Mouse (Mus musculus): ENCODE results near the gene Olfr968. TPM values are rescaled to one million over a fixed set of nuclear protein-coding genes. Genes with fewer than 3 reads are reported as not detected.

The Olfr968 gene
- not detected for total RNA-seq (2023)

GRCm38 (mm10) chr9:39783153-39783552 lies at the start of gene Olfr968:
Gene Olfr968 (minus strand): TSS chr9:39783253.

DNA sequence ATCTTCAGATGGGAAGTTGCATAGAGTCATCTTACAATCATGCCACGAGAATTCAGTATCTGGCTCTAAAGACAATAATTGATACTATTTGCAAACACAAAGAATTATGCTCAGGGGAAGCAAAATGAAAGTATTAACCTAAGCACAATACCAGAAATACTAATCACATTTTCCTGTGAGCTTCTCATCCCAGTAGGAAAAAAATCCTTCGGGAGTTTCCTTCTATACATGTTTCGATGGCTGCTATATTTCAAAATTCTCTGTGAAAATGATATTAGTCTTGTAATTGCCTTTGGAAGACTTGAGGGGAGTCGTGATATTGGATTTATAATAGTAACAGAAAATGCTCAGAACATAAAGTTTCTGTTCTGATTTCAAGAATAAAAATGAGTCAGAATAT lies 25.5 kb upstream of the Olfr968 start, which contains the start of gene Olfr970:
Olfr970 (plus strand) TSS at position 301 of the 400 bp plus-strand sequence.

GRCm38 (mm10) chr9:39790558-39790957 lies 7.5 kb upstream of the Olfr968 start, which contains the start of gene Olfr969:
Gene Olfr969 (plus strand): TSS chr9:39790945.

DNA sequence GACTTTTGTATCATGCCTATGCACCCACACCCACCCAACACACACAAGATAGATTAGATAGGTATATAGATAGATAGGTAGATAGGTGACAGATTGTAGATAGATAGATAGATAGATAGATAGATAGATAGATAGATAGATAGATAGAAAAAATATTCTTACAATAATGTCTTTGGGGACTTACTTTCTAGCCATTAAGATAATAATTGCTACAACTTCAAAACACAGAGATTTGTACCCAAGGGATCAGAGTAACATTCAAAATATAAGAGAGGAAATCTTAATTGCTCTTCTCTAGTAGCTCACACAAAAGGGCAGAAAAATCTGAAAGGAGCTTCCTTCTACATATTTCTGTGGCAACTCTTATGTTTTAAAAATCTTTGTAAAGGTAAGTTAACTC lies 37.1 kb downstream of the Olfr968 start, which contains the start of gene Olfr967:
Olfr967 (plus strand) TSS at position 301 of the 400 bp plus-strand sequence.

DNA sequence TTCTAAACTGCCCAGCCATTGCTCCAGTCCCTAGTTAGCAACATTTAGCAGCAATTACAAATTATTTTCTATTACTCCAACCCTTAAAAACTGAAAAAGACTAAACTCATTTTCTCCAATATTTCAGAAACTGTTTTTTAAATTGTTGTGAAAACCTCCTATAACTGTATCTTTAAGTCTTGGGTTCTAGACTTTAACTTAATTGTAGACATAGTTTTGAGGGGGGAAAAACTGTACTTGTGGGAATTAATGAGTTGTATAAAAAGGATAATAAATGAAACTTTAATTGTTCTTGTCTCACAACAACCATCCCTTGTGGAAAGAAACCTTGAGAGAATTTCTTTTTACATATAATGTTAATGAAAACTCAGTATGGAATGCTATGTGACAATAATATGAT lies 52.4 kb downstream of the Olfr968 start, which contains the start of gene Olfr150:
Olfr150 (plus strand) TSS at position 301 of the 400 bp plus-strand sequence.

Other genes starting within 250 kb of the Olfr968 start
- not detected for gene Olfr958, start 229.2 kb downstream of the Olfr968 start, total RNA-seq (2023)
- gene Olfr959, start 207.7 kb downstream of the Olfr968 start, total RNA-seq (2023) = not detected
- under 1 TPM in 1 of 2 experiments, not detected in 1; 0.09 TPM for gene AW551984, start 178.8 kb downstream of the Olfr968 start, total RNA-seq (2023)
- not detected for gene Olfr148, start 172.6 kb downstream of the Olfr968 start, total RNA-seq (2023)
- not detected for gene Olfr960, start 161.9 kb downstream of the Olfr968 start, total RNA-seq (2023)
- gene Olfr961, start 138.2 kb downstream of the Olfr968 start, total RNA-seq (2023) = not detected
- gene Olfr963, start 116.0 kb downstream of the Olfr968 start, total RNA-seq (2023) = not detected
- not detected for gene Olfr149, start 76.1 kb downstream of the Olfr968 start, total RNA-seq (2023)
- not detected for gene Olfr965, start 71.9 kb downstream of the Olfr968 start, total RNA-seq (2023)
- not detected for gene Olfr150, start 52.3 kb downstream of the Olfr968 start, total RNA-seq (2023)
- gene Olfr967, start 37.0 kb downstream of the Olfr968 start, total RNA-seq (2023) = not detected
- gene Olfr969, start 7.7 kb upstream of the Olfr968 start, total RNA-seq (2023) = not detected
- gene Olfr970, start 25.6 kb upstream of the Olfr968 start, total RNA-seq (2023) = not detected
- not detected for gene Olfr971, start 53.6 kb upstream of the Olfr968 start, total RNA-seq (2023)
- gene Olfr972, start 83.2 kb upstream of the Olfr968 start, total RNA-seq (2023) = not detected
- not detected for gene Olfr229, start 124.1 kb upstream of the Olfr968 start, total RNA-seq (2023)
- not detected for gene Olfr974, start 154.2 kb upstream of the Olfr968 start, total RNA-seq (2023)
- not detected for gene Olfr975, start 168.8 kb upstream of the Olfr968 start, total RNA-seq (2023)
- gene Olfr976, start 177.9 kb upstream of the Olfr968 start, total RNA-seq (2023) = not detected
- gene Olfr978, start 208.9 kb upstream of the Olfr968 start, total RNA-seq (2023) = not detected
- not detected for gene Olfr979, start 220.2 kb upstream of the Olfr968 start, total RNA-seq (2023)
- gene Olfr980, start 226.3 kb upstream of the Olfr968 start, total RNA-seq (2023) = not detected
- not detected for gene Olfr981, start 238.2 kb upstream of the Olfr968 start, total RNA-seq (2023)

Measured in neutrophil, adult 83 days (primary cell).